Mouse (Mus musculus): ENCODE measurements at regions not wholly inside any gene's neighbourhood (a gene's known extent, or its start where the extent isn't known, plus 50 kb on each side); places are given as distances from the start of the nearest gene placed in this dataset.

DNA sequence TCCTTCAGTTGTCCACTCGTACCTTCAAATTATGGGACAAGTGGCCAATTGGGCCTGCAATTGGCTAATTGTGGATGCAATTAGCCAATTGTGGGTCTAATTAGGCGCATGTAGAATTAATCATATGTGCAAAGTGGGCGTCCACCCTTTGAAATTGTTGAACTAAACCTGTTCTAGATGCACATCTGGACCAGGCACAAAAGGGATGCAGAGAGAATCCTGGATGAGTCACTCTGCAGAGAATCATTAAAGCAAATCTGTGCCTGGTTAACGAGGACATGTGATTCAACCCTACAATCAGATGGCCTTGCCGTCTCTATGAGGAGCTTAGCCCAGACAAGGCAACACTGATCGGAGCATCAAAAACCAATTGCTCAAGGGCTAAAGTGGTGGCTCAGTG lies 393.0 kb upstream of the 3110018I06Rik start:
- Histone ChIP-seq H3K4me1 (ENCODE audit: control insufficient read depth in 1 of 2, insufficient read depth in 2 of 2, low read length in 2 of 2) (no peaks in the 10 kb centered on the region), H3K36me3 (ENCODE audit: control insufficient read depth in 1 of 2, insufficient read depth in 2 of 2, low read length in 2 of 2) (no peaks in the 10 kb centered on the region), H3K27ac (ENCODE audit: control insufficient read depth, low read depth, low read length) (no peak overlapping the region), H3K79me2 (ENCODE audit: control insufficient read depth, insufficient read depth, low read length, poor library complexity) (no peaks in the 10 kb centered on the region), H3K9ac (ENCODE audit: control insufficient read depth, low read depth, low read length, poor library complexity, severe bottlenecking) (no peak overlapping the region), H3K27me3 (ENCODE audit: control insufficient read depth in 1 of 2, insufficient read depth in 2 of 2, low read length in 2 of 2) (no peaks in the 10 kb centered on the region), H3K4me3 (ENCODE audit: control insufficient read depth in 1 of 2, insufficient read depth in 1 of 2, low read depth in 2 of 2, low read length in 2 of 2) (no peak overlapping the region), H3K9me3 (replicated peaks; ENCODE audit: insufficient read depth, low read length) (no peaks in the 10 kb centered on the region)
- TF ChIP-seq GABPA (IDR thresholded peaks at IDR 0.05; ENCODE audit: low read depth, low read length), result no peak
- TF ChIP-seq NELFE (IDR thresholded peaks at IDR 0.05; ENCODE audit: low read depth, low read length), result no peak
- TF ChIP-seq MAX (IDR thresholded peaks at IDR 0.05; ENCODE audit: low read length), result no peak
- TF ChIP-seq MEF2A (IDR thresholded peaks at IDR 0.05; ENCODE audit: extremely low read depth, insufficient replicate concordance, low read depth, low read length, poor library complexity, severe bottlenecking), result no peak
- no peak for TF ChIP-seq ZMIZ1 (IDR thresholded peaks at IDR 0.05; ENCODE audit: low read depth, low read length)
- no peak for TF ChIP-seq NRF1 (IDR thresholded peaks at IDR 0.05; ENCODE audit: insufficient read depth, low read depth, low read length, poor library complexity, severe bottlenecking)
- no peak for TF ChIP-seq ZC3H11A (IDR thresholded peaks at IDR 0.05; ENCODE audit: low read depth, low read length)
- no peak for TF ChIP-seq MAZ (IDR thresholded peaks at IDR 0.05; ENCODE audit: low read depth, low read length)
- no peak for TF ChIP-seq MYC (IDR thresholded peaks at IDR 0.05; ENCODE audit: low read depth, low read length)
- TF ChIP-seq BHLHE40 (IDR thresholded peaks at IDR 0.05; ENCODE audit: borderline replicate concordance, low read depth, low read length), result no peak
- no peak for TF ChIP-seq KAT2A (conservative IDR thresholded peaks at IDR 0.05; ENCODE audit: low read depth, low read length)
- no peak for DNase-seq (ENCODE audit: low read depth, low spot score)

DNA sequence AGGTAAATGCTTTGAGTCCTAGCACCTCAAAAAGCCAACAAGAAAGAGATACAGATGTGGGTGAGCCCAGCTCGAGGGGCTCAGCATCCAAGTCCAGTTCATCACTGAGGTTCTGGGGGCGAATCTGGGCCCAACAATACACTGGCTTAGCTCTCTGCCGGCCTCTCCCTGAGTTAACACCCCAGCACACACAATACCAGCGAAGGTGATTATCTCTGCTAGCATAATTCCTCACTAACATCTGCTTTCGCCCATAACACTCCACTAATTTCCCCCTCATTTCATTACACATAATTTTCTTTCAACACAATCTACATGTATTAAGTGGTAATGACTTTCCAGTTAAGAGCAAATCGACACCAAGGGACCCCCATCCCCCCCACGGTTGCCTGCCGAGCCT lies 383.9 kb upstream of the 3110018I06Rik start:
- Histone ChIP-seq H3K79me2 (ENCODE audit: control insufficient read depth, insufficient read depth, low read length, poor library complexity) (no peaks in the 10 kb centered on the region), H3K9me3 (replicated peaks; ENCODE audit: insufficient read depth, low read length) (no peaks in the 10 kb centered on the region), H3K27me3 (ENCODE audit: control insufficient read depth in 1 of 2, insufficient read depth in 2 of 2, low read length in 2 of 2) (no peaks in the 10 kb centered on the region), H3K36me3 (ENCODE audit: control insufficient read depth in 1 of 2, insufficient read depth in 2 of 2, low read length in 2 of 2) (no peaks in the 10 kb centered on the region), H3K27ac (ENCODE audit: control insufficient read depth, low read depth, low read length) (no peak overlapping the region), H3K4me1 (ENCODE audit: control insufficient read depth in 1 of 2, insufficient read depth in 2 of 2, low read length in 2 of 2) (no peaks in the 10 kb centered on the region), H3K9ac (ENCODE audit: control insufficient read depth, low read depth, low read length, poor library complexity, severe bottlenecking) (no peak overlapping the region), H3K4me3 (ENCODE audit: control insufficient read depth in 1 of 2, insufficient read depth in 1 of 2, low read depth in 2 of 2, low read length in 2 of 2) (no peak overlapping the region)
- no peak for TF ChIP-seq SMC3 (IDR thresholded peaks at IDR 0.05; ENCODE audit: low read depth, low read length)
- TF ChIP-seq TAL1 (IDR thresholded peaks at IDR 0.05; ENCODE audit: low read length), result no peak
- no peak for TF ChIP-seq TBP (IDR thresholded peaks at IDR 0.05; ENCODE audit: low read depth, low read length)
- no peak for TF ChIP-seq SIN3A (IDR thresholded peaks at IDR 0.05; ENCODE audit: low read length)
- TF ChIP-seq ELF1 (IDR thresholded peaks at IDR 0.05; ENCODE audit: low read depth, low read length), result no peak
- TF ChIP-seq MEF2A (IDR thresholded peaks at IDR 0.05; ENCODE audit: extremely low read depth, insufficient replicate concordance, low read depth, low read length, poor library complexity, severe bottlenecking), result no peak
- no peak for TF ChIP-seq MXI1 (IDR thresholded peaks at IDR 0.05; ENCODE audit: low read depth, low read length)
- TF ChIP-seq ZC3H11A (IDR thresholded peaks at IDR 0.05; ENCODE audit: low read depth, low read length), result no peak
- no peak for TF ChIP-seq E2F4 (IDR thresholded peaks at IDR 0.05; ENCODE audit: borderline replicate concordance, low read depth, low read length)
- no peak for TF ChIP-seq EP300 (IDR thresholded peaks at IDR 0.05; ENCODE audit: low read depth in 1 of 2, low read length in 2 of 2)
- no peak for TF ChIP-seq ZKSCAN1 (IDR thresholded peaks at IDR 0.05; ENCODE audit: low read depth, low read length)
- TF ChIP-seq MYC (IDR thresholded peaks at IDR 0.05; ENCODE audit: low read depth, low read length), result no peak
- no peak for TF ChIP-seq ZMIZ1 (IDR thresholded peaks at IDR 0.05; ENCODE audit: low read depth, low read length)
- TF ChIP-seq CHD2 (IDR thresholded peaks at IDR 0.05; ENCODE audit: low read length), result no peak
- TF ChIP-seq CHD1 (IDR thresholded peaks at IDR 0.05; ENCODE audit: low read depth, low read length), result no peak
- TF ChIP-seq POLR2AphosphoS5 (IDR thresholded peaks at IDR 0.05; ENCODE audit: borderline replicate concordance, low read depth, low read length), result no peak
- no peak for TF ChIP-seq JUND (IDR thresholded peaks at IDR 0.05; ENCODE audit: low read depth, low read length)
- no peak for TF ChIP-seq HCFC1 (IDR thresholded peaks at IDR 0.05; ENCODE audit: low read depth, low read length)
- no peak for TF ChIP-seq MAFK (IDR thresholded peaks at IDR 0.05; ENCODE audit: borderline replicate concordance, low read depth, low read length)
- no peak for TF ChIP-seq MYB (IDR thresholded peaks at IDR 0.05; ENCODE audit: low read depth, low read length)
- DNase-seq (ENCODE audit: low read depth, low spot score), result no peak
